Mouse (Mus musculus): ENCODE results near the gene Cd2bp2. TPM values are rescaled to one million over a fixed set of nuclear protein-coding genes. Genes with fewer than 3 reads are reported as not detected.
A peak's percentile ranks its signal among the peaks of the same experiment; 100 is the strongest.

Cd2bp2 gene
- polyA plus RNA-seq, 1 experiment from 2014 or later: 61.0 TPM

DNA sequence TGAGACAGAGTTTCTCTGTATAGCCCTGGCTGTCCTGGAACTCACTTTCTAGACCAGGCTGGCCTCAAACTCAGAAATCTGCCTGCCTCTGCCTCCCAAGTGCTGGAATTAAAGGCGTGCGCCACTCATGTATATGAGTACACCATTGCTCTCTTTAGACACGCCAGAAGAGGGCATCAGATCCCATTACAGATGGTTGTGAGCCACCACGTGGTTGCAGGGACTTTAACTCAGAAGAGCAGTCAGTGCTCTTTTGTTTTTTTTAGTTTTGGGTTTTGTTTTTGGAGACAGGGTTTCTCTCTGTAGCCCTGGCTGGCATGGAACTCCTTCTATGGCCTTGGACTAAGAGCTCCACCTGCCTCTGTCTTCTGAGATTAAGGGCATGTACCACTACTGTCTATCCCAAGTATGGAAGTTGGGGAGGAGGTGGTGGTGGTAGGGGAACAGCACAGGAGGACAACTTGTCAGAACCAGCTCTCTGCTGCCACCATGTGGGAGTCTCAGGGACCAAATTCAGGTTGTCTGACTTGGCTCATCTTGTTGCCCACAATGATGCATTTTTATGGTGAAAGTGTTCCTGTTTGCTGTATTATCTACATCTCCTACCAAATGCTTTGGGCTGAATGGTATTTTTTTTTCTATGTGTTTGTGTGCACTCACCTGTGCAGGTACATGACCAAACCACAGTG is 32.9 kb upstream of the Cd2bp2 start:
- Histone ChIP-seq H3K9me3 (no peaks in the 10 kb centered on the region), H3K27me3 (ENCODE audit: insufficient read depth, poor library complexity, severe bottlenecking) (no peaks in the 10 kb centered on the region), H3K4me1 (peaks cover 30% of the 10 kb centered on the region), H3K27ac (no peak overlapping the region), H3K4me3 (no peak overlapping the region), H3K36me3 (peaks cover 28% of the 10 kb centered on the region)
- DNase-seq (ENCODE audit: low spot score): peak; percentile 90
- 63% methylated on average over 4 of the region's 4 CpGs for WGBS

DNA sequence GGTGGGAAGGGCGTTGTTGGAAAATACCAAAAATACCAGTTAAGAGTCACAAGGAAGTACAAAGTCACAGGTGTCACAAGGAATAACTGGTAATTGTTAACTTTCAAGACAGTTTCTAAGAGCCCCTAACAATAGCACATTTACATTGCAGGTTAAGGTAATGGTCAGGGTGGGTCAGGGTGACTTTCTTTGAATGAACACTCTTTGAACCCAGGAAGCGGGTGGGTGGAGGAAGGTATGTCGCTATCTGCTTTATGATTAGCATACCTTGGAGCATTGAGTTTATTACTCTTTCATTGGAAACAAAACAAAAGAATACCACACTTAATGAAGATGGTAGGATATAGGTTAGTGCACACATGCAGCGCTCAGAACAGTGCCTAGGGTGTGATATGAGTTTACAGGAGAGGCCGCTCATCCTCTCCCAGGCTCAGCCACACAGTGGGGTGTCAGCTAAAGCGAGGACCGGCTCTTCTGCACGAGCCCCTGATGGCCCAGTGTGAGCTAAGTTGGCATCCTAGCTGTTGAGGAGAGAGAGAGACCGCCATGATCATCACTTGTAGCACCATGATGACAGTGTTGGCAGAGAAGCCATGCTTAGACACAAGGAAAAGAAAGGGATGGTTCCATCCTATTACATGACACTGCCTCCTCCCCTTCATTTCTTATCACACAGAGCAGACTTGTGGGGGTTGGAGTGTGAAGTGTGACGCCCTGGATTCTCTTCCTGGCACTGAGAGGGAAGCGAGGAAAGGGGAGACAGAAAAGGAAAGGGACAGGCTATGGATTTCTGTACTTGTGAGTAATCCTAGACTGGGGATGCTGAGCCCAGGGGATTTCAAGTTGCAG is 29.5 kb upstream of the Cd2bp2 start:
- peak overlapping the region; percentile 49; the same call in 1 of the 2 replicates for H3K27ac ChIP-seq

DNA sequence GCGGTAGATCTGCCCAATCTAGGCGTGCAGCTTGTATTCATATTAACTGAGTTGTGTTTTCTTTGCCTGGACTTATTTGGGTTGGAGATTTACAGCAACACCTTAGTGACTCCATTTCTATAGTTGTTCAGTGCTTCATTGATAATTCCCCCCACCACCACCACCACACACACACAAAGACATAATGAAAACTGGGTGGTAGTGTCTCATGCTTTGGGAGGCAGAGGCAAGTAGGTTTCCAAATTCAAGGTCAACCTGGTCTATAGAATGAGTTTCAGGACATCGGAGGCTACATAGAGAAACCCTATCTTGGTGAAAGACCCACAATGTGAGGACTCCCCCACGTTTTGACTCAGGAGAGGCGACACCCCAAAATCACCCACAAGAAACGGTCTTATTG is 28.8 kb upstream of the Cd2bp2 start:
- Histone ChIP-seq H3K27me3 (ENCODE audit: insufficient read depth, poor library complexity, severe bottlenecking) (no peaks in the 10 kb centered on the region), H3K4me1 (peaks cover 8% of the 10 kb centered on the region; the same call in 1 of the 2 replicates), H3K9me3 (no peaks in the 10 kb centered on the region), H3K4me3 (no peak overlapping the region), H3K27ac (no peak overlapping the region), H3K36me3 (peaks cover 11% of the 10 kb centered on the region)
- no peak for DNase-seq (ENCODE audit: low spot score)
- 88% methylated on average over 6 of the region's 6 CpGs for WGBS

More for the DNA sequence above, 29.5 kb upstream of the Cd2bp2 start:
- Histone ChIP-seq H3K4me3 (no peak overlapping the region), H3K27me3 (ENCODE audit: insufficient read depth, poor library complexity, severe bottlenecking) (no peaks in the 10 kb centered on the region), H3K4me1 (peaks cover 15% of the 10 kb centered on the region), H3K36me3 (peaks cover 17% of the 10 kb centered on the region), H3K9me3 (no peaks in the 10 kb centered on the region)
- WGBS: 67% methylated on average over 11 of the region's 11 CpGs
- peak; percentile 76 for DNase-seq (ENCODE audit: low spot score)

DNA sequence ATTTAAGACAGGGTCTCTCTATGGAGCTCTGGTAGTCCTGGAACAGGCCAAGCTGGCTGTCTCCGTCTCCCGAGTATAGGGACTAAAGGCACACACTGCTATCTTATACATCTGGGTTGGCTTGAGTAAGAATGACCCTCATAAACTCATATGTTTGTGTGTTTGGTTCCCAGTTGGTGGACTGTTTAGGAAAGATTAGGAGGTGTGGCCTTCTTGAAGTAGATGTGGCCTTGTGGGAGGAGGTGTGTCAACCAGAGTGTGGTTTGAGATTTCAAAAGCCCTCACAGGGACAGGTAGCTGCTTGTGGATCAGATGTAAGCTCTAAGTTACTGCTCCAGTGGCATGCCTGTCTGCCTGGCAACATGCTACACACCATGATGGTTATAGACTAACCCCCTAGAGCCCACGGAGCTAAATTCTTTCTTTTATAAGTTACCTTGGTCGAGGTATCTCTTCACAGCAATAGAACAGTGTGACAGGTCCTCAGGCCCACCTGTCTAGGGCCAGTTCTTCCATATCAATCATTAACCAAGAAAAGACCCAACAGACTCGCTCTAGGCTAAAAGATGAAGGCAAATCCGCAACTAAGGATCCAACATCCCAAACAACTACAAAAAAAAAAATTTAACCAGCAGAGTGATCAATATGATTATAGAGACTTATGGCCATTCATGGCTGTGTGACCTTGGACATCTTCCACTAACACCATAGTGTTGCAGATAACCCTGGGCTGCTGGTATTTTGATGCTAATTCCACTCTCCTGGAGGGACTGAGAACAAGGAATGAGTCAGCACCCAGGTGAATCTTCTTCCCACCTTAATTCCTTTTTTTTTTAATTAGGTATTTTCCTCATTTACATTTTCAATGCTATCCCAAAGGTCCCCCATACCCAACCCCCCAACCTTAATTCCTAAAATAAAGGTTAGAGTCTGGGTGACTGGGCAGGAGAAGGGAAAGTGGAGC is 27.9 kb upstream of the Cd2bp2 start:
- DNase-seq (ENCODE audit: low spot score): peak; percentile 71
- peaks cover 8% of the 10 kb centered on the region; the same call in 1 of the 2 replicates for H3K4me1 ChIP-seq
- H3K27me3 ChIP-seq (ENCODE audit: insufficient read depth, poor library complexity, severe bottlenecking): no peaks in the 10 kb centered on the region
- no peak overlapping the region for H3K27ac ChIP-seq
- H3K9me3 ChIP-seq: no peaks in the 10 kb centered on the region
- WGBS: 74% methylated on average over 6 of the region's 6 CpGs
- peaks cover 2% of the 10 kb centered on the region; the same call in 1 of the 2 replicates for H3K36me3 ChIP-seq
- H3K4me3 ChIP-seq: no peak overlapping the region

DNA sequence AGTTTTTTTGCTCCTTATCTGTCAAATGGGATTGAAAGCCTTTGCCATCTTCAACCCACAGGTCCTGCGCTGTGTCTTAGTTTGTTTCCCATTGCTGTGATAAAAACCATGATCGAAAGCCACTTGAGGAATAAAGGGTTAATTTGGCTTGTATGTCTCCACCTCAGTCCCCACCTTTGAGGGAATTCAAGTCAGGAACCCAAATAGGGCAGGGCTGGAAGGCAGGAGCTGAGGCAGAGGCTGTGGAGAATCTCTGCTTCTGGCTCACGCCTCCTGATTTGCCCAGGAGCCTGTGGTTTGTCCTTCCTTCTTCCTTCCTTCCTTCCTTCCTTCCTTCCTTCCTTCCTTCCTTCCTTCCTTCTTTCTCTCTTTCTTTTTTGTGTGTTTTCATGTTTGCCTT is 27.3 kb upstream of the Cd2bp2 start:
- DNase-seq (ENCODE audit: low spot score): no peak
- H3K27ac ChIP-seq: no peak overlapping the region
- H3K36me3 ChIP-seq: no peaks in the 10 kb centered on the region
- no peaks in the 10 kb centered on the region for H3K27me3 ChIP-seq (ENCODE audit: insufficient read depth, poor library complexity, severe bottlenecking)
- H3K4me3 ChIP-seq: no peak overlapping the region
- WGBS: 98% methylated on average over 3 of the region's 3 CpGs
- H3K9me3 ChIP-seq: no peaks in the 10 kb centered on the region
- H3K4me1 ChIP-seq: peaks cover 12% of the 10 kb centered on the region

DNA sequence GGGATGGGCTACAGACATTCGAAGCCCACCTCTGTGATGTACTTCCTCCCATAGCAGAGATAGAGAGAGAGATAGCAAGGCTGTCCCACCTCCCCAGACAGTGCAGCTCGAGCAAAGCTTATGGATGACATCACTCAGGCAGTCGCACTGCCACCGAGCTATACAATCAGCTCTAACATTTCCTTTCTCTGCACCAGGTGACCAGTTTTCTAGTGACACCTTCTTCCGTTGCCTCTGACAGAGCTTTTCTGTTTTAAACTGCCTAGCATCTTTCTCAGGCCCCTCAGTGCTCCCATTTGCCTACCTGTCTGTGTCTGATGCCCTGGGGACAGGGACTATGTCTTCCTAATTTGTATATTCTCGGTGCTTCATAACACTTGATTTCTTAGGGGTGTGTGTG is 24.6 kb upstream of the Cd2bp2 start:
- H3K27me3 ChIP-seq (ENCODE audit: insufficient read depth, poor library complexity, severe bottlenecking): no peaks in the 10 kb centered on the region
- 0 out of 2 replicates have a peak overlapping the region, but pooled peaks have one; percentile 42 for H3K27ac ChIP-seq
- peaks cover 25% of the 10 kb centered on the region for H3K4me1 ChIP-seq
- no peaks in the 10 kb centered on the region for H3K36me3 ChIP-seq
- no peaks in the 10 kb centered on the region for H3K9me3 ChIP-seq
- DNase-seq (ENCODE audit: low spot score): no peak
- WGBS: 64% methylated on average over 6 of the region's 6 CpGs
- H3K4me3 ChIP-seq: no peak overlapping the region

DNA sequence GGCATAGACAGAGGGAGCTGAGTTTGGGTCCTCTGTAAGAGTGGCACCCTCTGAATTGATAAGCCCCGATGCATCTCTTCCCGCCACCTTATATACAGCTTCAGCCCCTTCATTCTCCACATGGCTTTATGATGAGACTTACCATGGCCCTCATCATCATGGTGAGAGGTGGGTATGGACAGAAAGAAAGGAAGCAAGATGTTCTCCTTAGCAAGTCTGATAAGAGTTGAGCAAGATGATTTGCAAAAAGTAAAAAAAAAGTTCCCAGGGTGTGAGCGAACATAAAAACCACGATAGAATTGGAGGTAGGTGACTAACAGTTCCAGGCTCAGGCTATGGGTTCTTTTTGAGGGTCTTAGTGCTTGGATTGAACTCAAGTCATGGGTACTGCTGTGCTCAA is 22.8 kb upstream of the Cd2bp2 start:
- H3K4me1 ChIP-seq: peaks cover 42% of the 10 kb centered on the region
- H3K4me3 ChIP-seq: no peak overlapping the region
- 82% methylated on average over 4 of the region's 4 CpGs for WGBS
- H3K27ac ChIP-seq: peak overlapping the region; percentile 79; the same call in 1 of the 2 replicates
- no peak for DNase-seq (ENCODE audit: low spot score)
- H3K36me3 ChIP-seq: no peaks in the 10 kb centered on the region
- no peaks in the 10 kb centered on the region for H3K9me3 ChIP-seq
- peaks cover 11% of the 10 kb centered on the region; the same call in 1 of the 2 replicates for H3K27me3 ChIP-seq (ENCODE audit: insufficient read depth, poor library complexity, severe bottlenecking)

DNA sequence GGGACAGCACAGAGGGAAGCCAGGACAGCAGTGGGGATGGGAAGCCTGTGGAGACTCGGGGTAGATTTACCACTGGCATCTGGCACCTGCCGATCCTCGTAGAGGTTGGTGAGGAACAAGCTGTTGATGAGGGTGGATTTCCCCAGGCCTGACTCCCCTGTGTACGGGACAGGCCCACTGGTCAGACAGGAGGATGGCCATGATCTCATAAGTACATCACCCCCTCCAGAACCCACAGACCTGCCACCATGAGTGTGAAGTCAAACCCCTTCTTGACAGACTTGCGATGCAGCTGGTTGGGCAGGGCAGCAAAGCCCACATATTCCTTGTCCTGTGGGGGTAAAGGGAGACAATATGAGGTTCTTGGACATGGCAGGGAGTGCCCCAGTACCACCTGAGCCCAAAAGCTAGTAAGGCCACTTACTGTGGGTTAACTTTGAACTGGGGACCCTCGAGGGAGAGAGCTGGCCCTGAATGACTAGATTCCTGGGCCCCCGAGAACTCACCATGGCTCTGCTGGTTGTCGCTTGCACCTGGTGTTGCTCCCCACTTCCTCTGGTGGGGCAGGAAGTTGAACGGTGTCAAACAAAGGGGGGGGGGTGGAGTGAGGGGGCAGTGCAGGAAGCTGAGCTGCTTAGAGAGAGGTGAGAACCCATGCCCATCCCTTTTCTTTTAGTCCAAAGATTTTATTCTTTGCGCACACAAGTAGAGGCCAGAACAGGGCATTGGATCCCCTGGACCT is 22.2 kb upstream of the Cd2bp2 start:
- peak overlapping the region; percentile 35; the same call in 1 of the 2 replicates for H3K4me3 ChIP-seq
- WGBS: 54% methylated on average over 10 of the region's 10 CpGs
- H3K27me3 ChIP-seq (ENCODE audit: insufficient read depth, poor library complexity, severe bottlenecking): peaks cover 11% of the 10 kb centered on the region; the same call in 1 of the 2 replicates
- no peak for DNase-seq (ENCODE audit: low spot score)
- peaks cover 46% of the 10 kb centered on the region for H3K4me1 ChIP-seq
- peak overlapping the region; percentile 79 for H3K27ac ChIP-seq
- no peaks in the 10 kb centered on the region for H3K9me3 ChIP-seq
- no peaks in the 10 kb centered on the region for H3K36me3 ChIP-seq

DNA sequence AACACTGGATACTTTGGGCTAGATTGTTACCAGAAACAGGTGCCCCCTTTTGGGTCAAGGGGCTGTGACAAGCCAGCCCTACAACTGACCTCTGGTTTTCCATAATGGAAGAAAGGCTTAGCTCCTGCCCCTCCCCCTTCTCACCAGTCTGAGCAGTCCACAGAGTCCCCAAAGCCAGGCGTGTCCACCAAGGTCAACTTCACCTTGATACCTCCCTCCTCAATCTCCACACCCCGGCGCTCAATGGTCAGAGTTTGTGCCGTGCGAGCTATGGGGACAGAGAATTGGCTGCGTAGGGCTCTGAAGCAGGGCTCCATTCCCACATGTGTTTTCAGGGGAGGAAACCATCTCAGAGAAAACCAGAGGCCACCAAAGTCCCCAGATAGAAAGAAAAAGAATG is 21.6 kb upstream of the Cd2bp2 start:
- Histone ChIP-seq H3K27me3 (ENCODE audit: insufficient read depth, poor library complexity, severe bottlenecking) (peaks cover 11% of the 10 kb centered on the region; the same call in 1 of the 2 replicates), H3K9me3 (no peaks in the 10 kb centered on the region), H3K4me3 (peak overlapping the region; percentile 35), H3K27ac (peak overlapping the region; percentile 79), H3K4me1 (peaks cover 46% of the 10 kb centered on the region), H3K36me3 (no peaks in the 10 kb centered on the region)
- no peak for DNase-seq (ENCODE audit: low spot score)
- 54% methylated on average over 6 of the region's 6 CpGs for WGBS

DNA sequence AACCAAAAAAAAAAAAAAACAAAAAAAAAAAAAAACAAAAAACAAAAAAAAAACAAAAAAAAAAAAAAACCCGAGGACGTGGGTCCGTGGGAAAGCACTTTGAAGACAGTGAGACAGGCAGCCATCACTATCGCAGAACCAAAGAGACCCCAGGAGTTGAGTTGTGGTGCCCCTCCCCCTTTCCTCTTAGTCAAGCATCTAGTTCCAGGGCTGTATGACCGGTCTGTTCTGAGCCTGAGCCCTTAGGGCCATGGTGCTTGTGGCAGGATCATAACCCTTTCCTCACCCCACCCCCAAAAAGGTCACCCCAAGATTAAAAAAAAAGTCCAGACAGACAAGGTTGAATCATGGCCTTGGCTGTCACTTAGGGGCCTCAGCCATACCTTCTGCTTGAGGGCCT is 20.5 kb upstream of the Cd2bp2 start:
- Histone ChIP-seq H3K36me3 (no peaks in the 10 kb centered on the region), H3K9me3 (no peaks in the 10 kb centered on the region), H3K4me3 (no peak overlapping the region), H3K27ac (peak overlapping the region; percentile 79; the same call in 1 of the 2 replicates), H3K27me3 (ENCODE audit: insufficient read depth, poor library complexity, severe bottlenecking) (peaks cover 11% of the 10 kb centered on the region; the same call in 1 of the 2 replicates), H3K4me1 (peaks cover 52% of the 10 kb centered on the region)
- WGBS: 82% methylated on average over 5 of the region's 5 CpGs
- DNase-seq (ENCODE audit: low spot score): no peak

DNA sequence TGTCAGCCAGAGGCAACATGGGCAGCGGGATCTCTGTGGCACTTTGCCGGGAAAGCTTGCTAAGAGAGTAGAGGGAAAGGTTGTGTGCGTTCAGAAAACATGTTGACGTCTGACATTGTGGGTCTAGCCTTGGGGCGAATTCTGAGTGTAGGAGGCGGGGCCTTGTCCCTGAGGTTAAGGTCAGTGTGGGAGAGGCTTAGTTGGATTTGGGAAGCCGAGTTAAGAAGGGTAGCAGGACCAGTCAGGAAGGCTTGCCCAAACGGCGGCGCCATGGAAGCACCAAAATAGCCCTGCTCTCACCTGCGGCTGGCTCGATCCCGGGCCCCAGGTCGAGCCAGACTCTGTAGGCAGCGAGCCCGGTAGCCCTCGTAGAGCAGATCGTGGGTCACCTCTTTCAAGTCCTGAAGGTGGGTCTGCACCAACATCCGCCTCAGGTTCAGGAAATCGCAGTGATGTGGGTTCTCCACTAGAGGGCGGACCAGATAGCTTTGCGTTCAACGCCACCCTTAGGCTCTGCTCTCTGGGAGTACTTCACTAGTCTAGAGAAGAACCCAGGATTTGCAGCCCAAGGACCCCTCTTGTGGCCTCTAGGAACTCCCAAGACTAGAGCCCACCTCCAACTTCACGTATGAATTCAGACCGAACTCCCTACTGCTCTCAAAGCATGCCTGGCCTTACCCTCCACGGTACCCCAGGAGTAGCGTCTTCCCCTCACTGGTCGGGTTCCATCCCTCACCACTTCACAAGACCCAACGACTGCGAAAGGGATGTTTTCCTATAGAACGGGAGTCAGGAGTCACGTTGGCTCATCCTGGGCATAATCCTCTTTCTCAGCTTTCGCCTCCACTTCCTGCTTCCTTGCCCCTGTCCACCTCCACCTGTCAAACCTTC is 19.4 kb upstream of the Cd2bp2 start:
- peak overlapping the region; percentile 23 for H3K27ac ChIP-seq

More for the DNA sequence above, 19.4 kb upstream of the Cd2bp2 start:
- peak; percentile 86 for DNase-seq (ENCODE audit: low spot score)
- 19% methylated on average over 33 of the region's 33 CpGs for WGBS
- peak overlapping the region; percentile 44 for H3K4me3 ChIP-seq
- H3K27me3 ChIP-seq (ENCODE audit: insufficient read depth, poor library complexity, severe bottlenecking): peaks cover 11% of the 10 kb centered on the region; the same call in 1 of the 2 replicates
- no peaks in the 10 kb centered on the region for H3K9me3 ChIP-seq
- H3K4me1 ChIP-seq: peaks cover 54% of the 10 kb centered on the region
- H3K36me3 ChIP-seq: no peaks in the 10 kb centered on the region

Measured in heart, embryonic 10.5 days (tissue).